Mouse (Mus musculus) kidney, embryonic 14.5 days (tissue): Measurements from ENCODE around the gene Kif13a. TPM values are rescaled to one million over a fixed set of nuclear protein-coding genes. Genes with fewer than 3 reads are reported as not detected.

Source experiments
- ATAC-seq: fragments of 200-750 bp; cut with Nextera tagmentation; 2 replicates; pipeline ENCODE4 v1.8.0; 2017; ENCODE audit warnings: moderate number of reproducible peaks, mild to moderate bottlenecking, moderate TSS enrichment, moderate library complexity; ENCODE audit not compliant: low FRiP score, low TSS enrichment
- H3K27ac ChIP-seq: fragments of 300-500 bp; sonication (generic); 2 replicates; pipeline ENCODE4 v1.5.1; 2014; ENCODE audit warnings: low read depth, mild to moderate bottlenecking, low read length, moderate library complexity, mixed read lengths
- H3K27me3 ChIP-seq: fragments of 300-500 bp; sonication (generic); 2 replicates; pipeline ENCODE4 v1.6.1; 2014; ENCODE audit warnings: mild to moderate bottlenecking, low read length; ENCODE audit not compliant: control insufficient read depth, insufficient read depth
- H3K36me3 ChIP-seq: fragments of 300-500 bp; sonication (generic); 2 replicates; pipeline ENCODE4 v1.6.1; 2014; ENCODE audit warnings: low read length, mixed read lengths; ENCODE audit not compliant: control insufficient read depth, insufficient read depth
- H3K4me1 ChIP-seq: fragments of 300-500 bp; sonication (generic); 2 replicates; pipeline ENCODE4 v1.6.1; 2014; ENCODE audit warnings: low read length, mixed read lengths; ENCODE audit not compliant: control insufficient read depth, insufficient read depth
- H3K4me2 ChIP-seq: fragments of 300-500 bp; sonication (generic); replicated peaks from 2 replicates; pipeline ENCODE4 v1.6.1; 2014; ENCODE audit warnings: low read depth, mild to moderate bottlenecking, low read length
- H3K4me3 ChIP-seq: fragments of 300-500 bp; sonication (generic); 2 replicates; pipeline ENCODE4 v1.5.1; 2014; ENCODE audit warnings: mild to moderate bottlenecking, low read length
- H3K9ac ChIP-seq: fragments of 300-500 bp; sonication (generic); 2 replicates; pipeline ENCODE4 v1.6.1; 2014; ENCODE audit warnings: low read depth, mild to moderate bottlenecking, low read length, moderate library complexity
- H3K9me3 ChIP-seq: fragments of 300-500 bp; sonication (generic); 2 replicates; pipeline ENCODE4 v1.6.1; 2016; ENCODE audit warnings: low read length; ENCODE audit not compliant: control insufficient read depth
- WGBS: fragments of 180-500 bp; shearing (Covaris S2); extraction: QIAGEN DNeasy Blood & Tissue Kit; methylation state at CpG from one replicate; pipeline ENCODE4 v1.1.7; 2014; 5-methylcytosine and 5-hydroxymethylcytosine counted together
- polyA plus RNA-seq: library from polyadenylated mRNA; unstranded; fragments of >200 nt; fragmentation: Nextera tagmentation; extraction: Ambion mirVana; gene quantifications from 2 replicates; pipeline ENCODE4 v1.2.1, GENCODE M21; 2014

The Kif13a gene
- polyA plus RNA-seq, 1 experiment from 2014 or later, result 18.2 TPM

- Histone ChIP-seq H3K4me1 (peaks cover 24% of the 10 kb centered on the region), H3K9ac (peak overlapping the region; percentile 81), H3K27ac (peak overlapping the region; percentile 42; the same call in 1 of the 2 replicates), H3K4me2 (peak overlapping the region; percentile 83), H3K9me3 (no peaks in the 10 kb centered on the region), H3K36me3 (no peaks in the 10 kb centered on the region), H3K4me3 (peak overlapping the region; percentile 81), H3K27me3 (no peaks in the 10 kb centered on the region)
- 3% methylated on average over 15 of the region's 15 CpGs for WGBS
- ATAC-seq, result peak; percentile 11
Measured at GRCm38 (mm10) chr13:46930659-46931046, 986 bp upstream of the Kif13a start.

- H3K9ac ChIP-seq, result peak overlapping the region; percentile 81
- WGBS, result under 1% methylated on average over 59 of the region's 60 CpGs
- H3K4me1 ChIP-seq, result peaks cover 22% of the 10 kb centered on the region
- no peaks in the 10 kb centered on the region for H3K27me3 ChIP-seq
- H3K4me2 ChIP-seq, result peak overlapping the region; percentile 83
- no peaks in the 10 kb centered on the region for H3K9me3 ChIP-seq
- ATAC-seq, result peak; percentile 35
- H3K27ac ChIP-seq, result peak overlapping the region; percentile 82
- peak overlapping the region; percentile 81 for H3K4me3 ChIP-seq
- H3K36me3 ChIP-seq, result no peaks in the 10 kb centered on the region
Measured at GRCm38 (mm10) chr13:46928961-46929691, 541 bp downstream of the Kif13a start.

GRCm38 (mm10) chr13:46928404-46928803 lies 1.3 kb downstream of the Kif13a start:
- 32% methylated on average over 5 of the region's 5 CpGs for WGBS
- H3K4me3 ChIP-seq, result peak overlapping the region; percentile 81
- peak overlapping the region; percentile 83 for H3K4me2 ChIP-seq
- ATAC-seq, result no peak
- H3K4me1 ChIP-seq, result peaks cover 22% of the 10 kb centered on the region
- H3K9me3 ChIP-seq, result no peaks in the 10 kb centered on the region
- H3K36me3 ChIP-seq, result no peaks in the 10 kb centered on the region
- H3K27ac ChIP-seq, result no peak overlapping the region
- no peaks in the 10 kb centered on the region for H3K27me3 ChIP-seq
- peak overlapping the region; percentile 81; the same call in 1 of the 2 replicates for H3K9ac ChIP-seq

GRCm38 (mm10) chr13:46925671-46926070 lies 4.0 kb downstream of the Kif13a start:
- peaks cover 26% of the 10 kb centered on the region for H3K4me1 ChIP-seq
- no peak overlapping the region for H3K27ac ChIP-seq
- H3K4me2 ChIP-seq, result no peak overlapping the region
- H3K36me3 ChIP-seq, result no peaks in the 10 kb centered on the region
- H3K9me3 ChIP-seq, result no peaks in the 10 kb centered on the region
- no peak for ATAC-seq
- H3K4me3 ChIP-seq, result no peak overlapping the region
- 86% methylated on average over 13 of the region's 13 CpGs for WGBS
- H3K27me3 ChIP-seq, result no peaks in the 10 kb centered on the region
- no peak overlapping the region for H3K9ac ChIP-seq

GRCm38 (mm10) chr13:46921559-46921958 lies 8.1 kb downstream of the Kif13a start:
- Histone ChIP-seq H3K9me3 (no peaks in the 10 kb centered on the region), H3K36me3 (no peaks in the 10 kb centered on the region), H3K9ac (no peak overlapping the region), H3K4me2 (no peak overlapping the region), H3K27me3 (no peaks in the 10 kb centered on the region), H3K27ac (no peak overlapping the region), H3K4me3 (no peak overlapping the region), H3K4me1 (0 out of 2 replicates have a peak, but pooled peaks cover 9% of the 10 kb centered on the region)
- ATAC-seq, result no peak
- 55% methylated on average over 8 of the region's 8 CpGs for WGBS

- Histone ChIP-seq H3K36me3 (no peaks in the 10 kb centered on the region), H3K9ac (no peak overlapping the region), H3K27ac (no peak overlapping the region), H3K4me3 (no peak overlapping the region), H3K4me2 (no peak overlapping the region), H3K27me3 (no peaks in the 10 kb centered on the region), H3K4me1 (0 out of 2 replicates have a peak, but pooled peaks cover 6% of the 10 kb centered on the region), H3K9me3 (no peaks in the 10 kb centered on the region)
- 72% methylated on average over 2 of the region's 2 CpGs for WGBS
- ATAC-seq, result 0 out of 2 replicates have a peak, but pooled peaks have one; percentile 28
Measured at GRCm38 (mm10) chr13:46919797-46920196, 9.9 kb downstream of the Kif13a start.

GRCm38 (mm10) chr13:46918509-46918908 lies 11.2 kb downstream of the Kif13a start:
- H3K27ac ChIP-seq, result no peak overlapping the region
- WGBS, result 66% methylated on average over 5 of the region's 5 CpGs
- no peak for ATAC-seq

GRCm38 (mm10) chr13:46911960-46912359 lies 17.7 kb downstream of the Kif13a start:
- no peak for ATAC-seq
- Histone ChIP-seq H3K9me3 (no peaks in the 10 kb centered on the region), H3K4me3 (no peak overlapping the region), H3K27ac (no peak overlapping the region), H3K36me3 (no peaks in the 10 kb centered on the region), H3K4me2 (no peak overlapping the region), H3K9ac (no peak overlapping the region), H3K4me1 (0 out of 2 replicates have a peak, but pooled peaks cover 15% of the 10 kb centered on the region), H3K27me3 (no peaks in the 10 kb centered on the region)
- WGBS, result 38% methylated on average over 6 of the region's 6 CpGs

More at GRCm38 (mm10) chr13:46918509-46918908, 11.2 kb downstream of the Kif13a start:
- H3K36me3 ChIP-seq, result no peaks in the 10 kb centered on the region
- H3K4me2 ChIP-seq, result no peak overlapping the region
- no peak overlapping the region for H3K9ac ChIP-seq
- no peak overlapping the region for H3K4me3 ChIP-seq
- H3K27me3 ChIP-seq, result no peaks in the 10 kb centered on the region
- no peaks in the 10 kb centered on the region for H3K9me3 ChIP-seq
- 0 out of 2 replicates have a peak, but pooled peaks cover 6% of the 10 kb centered on the region for H3K4me1 ChIP-seq

GRCm38 (mm10) chr13:46911018-46911419 lies 18.6 kb downstream of the Kif13a start:
- 0 out of 2 replicates have a peak, but pooled peaks have one; percentile 20 for ATAC-seq
- Histone ChIP-seq H3K4me3 (no peak overlapping the region), H3K4me2 (no peak overlapping the region), H3K36me3 (no peaks in the 10 kb centered on the region), H3K27ac (no peak overlapping the region), H3K9me3 (no peaks in the 10 kb centered on the region), H3K4me1 (0 out of 2 replicates have a peak, but pooled peaks cover 15% of the 10 kb centered on the region), H3K9ac (no peak overlapping the region), H3K27me3 (no peaks in the 10 kb centered on the region)
- WGBS, result 47% methylated on average over 11 of the region's 11 CpGs
